Mouse (Mus musculus) heart, adult 2 months (tissue): Measurements from ENCODE around the gene Insrr. TPM values are rescaled to one million over a fixed set of nuclear protein-coding genes. Genes with fewer than 3 reads are reported as not detected.
A peak's percentile ranks its signal among the peaks of the same experiment; 100 is the strongest.

Source experiments
- DNase-seq, 2 experiments: peaks; one replicate each; pipeline ENCODE4 v3.0.0; 2021
- H3K27ac ChIP-seq: fragments of 200-600 bp; 2 replicates; pipeline ENCODE4 v1.8.1; 2022
- H3K27me3 ChIP-seq: fragments of 200-500 bp; 2 replicates; pipeline ENCODE4 v1.6.1; 2012; ENCODE audit warnings: mild to moderate bottlenecking, low read length, inconsistent platforms, mixed read lengths; ENCODE audit not compliant: control insufficient read depth, insufficient read depth
- H3K36me3 ChIP-seq: fragments of 200-500 bp; 2 replicates; pipeline ENCODE4 v1.6.1; 2012; ENCODE audit warnings: low read length, inconsistent platforms; ENCODE audit not compliant: control insufficient read depth, insufficient read depth
- H3K4me1 ChIP-seq: fragments of 200-500 bp; 2 replicates; pipeline ENCODE4 v1.6.1; 2011; ENCODE audit warnings: low read length; ENCODE audit not compliant: control insufficient read depth, insufficient read depth
- H3K4me3 ChIP-seq: fragments of 200-600 bp; 2 replicates; pipeline ENCODE4 v1.8.1; 2022
- H3K79me2 ChIP-seq: fragments of 200-500 bp; replicated peaks from 2 replicates; pipeline ENCODE4 v1.6.1; 2012; ENCODE audit warnings: mild to moderate bottlenecking, inconsistent platforms, low read length, moderate library complexity, mixed read lengths; ENCODE audit not compliant: control insufficient read depth, insufficient read depth
- H3K9ac ChIP-seq: fragments of 200-500 bp; 2 replicates; pipeline ENCODE4 v1.6.1; 2012; ENCODE audit warnings: low read depth, mild to moderate bottlenecking, control low read depth, inconsistent platforms, low read length, mixed read lengths
- CTCF ChIP-seq: fragments of 200-600 bp; IDR thresholded peaks from 2 replicates; pipeline ENCODE4 v1.8.1; 2022; ENCODE audit warnings: antibody characterized with exemption, mild to moderate bottlenecking, moderate library complexity
- EP300 ChIP-seq: fragments of 200-500 bp; IDR thresholded peaks from 2 replicates; pipeline ENCODE4 v1.6.1; 2011; ENCODE audit warnings: low read depth, low read length, control low read depth; ENCODE audit not compliant: insufficient read depth
- POLR2A ChIP-seq: fragments of 200-500 bp; IDR thresholded peaks from 2 replicates; pipeline ENCODE4 v1.6.1; 2011; ENCODE audit warnings: mild to moderate bottlenecking, low read depth, low read length, control low read depth; ENCODE audit not compliant: insufficient read depth
- WGBS: fragments of 180-500 bp; shearing (Covaris S2); methylation state at CpG from one replicate; pipeline ENCODE4 v1.1.7; 2018; 5-methylcytosine and 5-hydroxymethylcytosine counted together
- intact Hi-C: fragments of 180-260 bp; cut with DNase I; formaldehyde crosslinking; loops from one replicate; pipeline ENCODE4 v1.15.1; 2025
- polyA plus RNA-seq: library from polyadenylated mRNA; depleted of rRNA; stranded (reverse); fragments of >200 nt; gene quantifications from 2 replicates; pipeline ENCODE4 v1.2.3, GENCODE M21; 2012
- total RNA-seq, 2 experiments: library from RNA; stranded (reverse); gene quantifications; 2 replicates each; pipeline ENCODE4 v1.2.3; 2021

Gene Insrr
- total and polyA plus RNA-seq, 3 experiments, result 0.04 to 0.05 TPM; not detected in 1

GRCm38 (mm10) chr3:87755964-87756363 is 40.8 kb upstream of the Insrr start:
- WGBS, result 16% methylated on average over 24 of the region's 24 CpGs
- no peak overlapping the region for H3K27ac ChIP-seq
- H3K4me1 ChIP-seq, result peaks cover 2% of the 10 kb centered on the region; the same call in 1 of the 2 replicates
- H3K27me3 ChIP-seq, result no peaks in the 10 kb centered on the region
- H3K9ac ChIP-seq, result no peak overlapping the region
- H3K79me2 ChIP-seq, result no peaks in the 10 kb centered on the region
- intact Hi-C loops, result loop anchor here (1.0 to 5.0 kb wide), 2 partner anchors 13 to 61 kb away; no protein-coding TSS in a partner anchor
- H3K36me3 ChIP-seq, result no peaks in the 10 kb centered on the region
- DNase-seq, result peak; percentile 83 to 91
- H3K4me3 ChIP-seq, result no peak overlapping the region
- TF ChIP-seq EP300 (peak; percentile 70), POLR2A (no peak)

- H3K4me1 ChIP-seq, result peaks cover 4% of the 10 kb centered on the region
- H3K27me3 ChIP-seq, result no peaks in the 10 kb centered on the region
- no peak for TF ChIP-seq EP300
- no peak for TF ChIP-seq CTCF
- no peak for TF ChIP-seq POLR2A
- 67% methylated on average over 20 of the region's 20 CpGs for WGBS
- DNase-seq, result no peak
- intact Hi-C loops, result loop anchor here (1.0 to 5.0 kb wide), 2 partner anchors 13 to 61 kb away; no protein-coding TSS in a partner anchor
- no peak overlapping the region for H3K27ac ChIP-seq
- no peak overlapping the region for H3K9ac ChIP-seq
- H3K79me2 ChIP-seq, result no peaks in the 10 kb centered on the region
- no peak overlapping the region for H3K4me3 ChIP-seq
- no peaks in the 10 kb centered on the region for H3K36me3 ChIP-seq
Measured at GRCm38 (mm10) chr3:87756488-87756887, 40.3 kb upstream of the Insrr start.

GRCm38 (mm10) chr3:87758641-87759040 is 38.1 kb upstream of the Insrr start:
- Histone ChIP-seq H3K27me3 (no peaks in the 10 kb centered on the region), H3K36me3 (no peaks in the 10 kb centered on the region), H3K4me1 (peaks cover 5% of the 10 kb centered on the region), H3K4me3 (no peak overlapping the region), H3K27ac (no peak overlapping the region), H3K79me2 (no peaks in the 10 kb centered on the region), H3K9ac (no peak overlapping the region)
- 62% methylated on average over 4 of the region's 5 CpGs for WGBS
- TF ChIP-seq CTCF (no peak), POLR2A (no peak), EP300 (no peak)
- no peak for DNase-seq
- intact Hi-C loops, result loop anchor here (5.0 kb wide), 1 partner anchor 59 kb away; no protein-coding TSS in a partner anchor

GRCm38 (mm10) chr3:87761408-87762375 is 35.1 kb upstream of the Insrr start:
- no peaks in the 10 kb centered on the region for H3K79me2 ChIP-seq
- H3K27ac ChIP-seq, result no peak overlapping the region
- no peak overlapping the region for H3K9ac ChIP-seq
- no peaks in the 10 kb centered on the region for H3K36me3 ChIP-seq
- TF ChIP-seq EP300, result no peak
- no peak for TF ChIP-seq POLR2A
- TF ChIP-seq CTCF, result no peak
- H3K4me1 ChIP-seq, result peaks cover 17% of the 10 kb centered on the region
- no peaks in the 10 kb centered on the region for H3K27me3 ChIP-seq
- WGBS, result 64% methylated on average over 20 of the region's 20 CpGs
- H3K4me3 ChIP-seq, result no peak overlapping the region
- intact Hi-C loops, result loop anchor here (10.0 kb wide), 1 partner anchor 213 kb away; the partner anchor contains the start of gene Nes
- no peak for DNase-seq

- intact Hi-C loops, result loop anchor here (10.0 kb wide), 1 partner anchor 212 kb away; the partner anchor contains the start of gene Nes
- H3K4me1 ChIP-seq, result peaks cover 18% of the 10 kb centered on the region
- H3K27ac ChIP-seq, result peak overlapping the region; percentile 93
- no peak for DNase-seq
- no peaks in the 10 kb centered on the region for H3K79me2 ChIP-seq
- 0 out of 2 replicates have a peak overlapping the region, but pooled peaks have one; percentile 5 for H3K9ac ChIP-seq
- H3K4me3 ChIP-seq, result peak overlapping the region; percentile 40; the same call in 1 of the 2 replicates
- no peaks in the 10 kb centered on the region for H3K27me3 ChIP-seq
- TF ChIP-seq CTCF (no peak), POLR2A (no peak), EP300 (no peak)
- no peaks in the 10 kb centered on the region for H3K36me3 ChIP-seq
- WGBS, result 30% methylated on average over 4 of the region's 4 CpGs
Measured at GRCm38 (mm10) chr3:87763202-87763601, 33.5 kb upstream of the Insrr start.
